Mouse (Mus musculus): ENCODE results near the gene Oxct2a. TPM values are rescaled to one million over a fixed set of nuclear protein-coding genes. Genes with fewer than 3 reads are reported as not detected.
"Not testable (repeated sequence)": the region's sequence is repeated elsewhere in the genome, so short reads cannot be mapped to it uniquely, and the experiment has no call there.

Oxct2a gene
- polyA plus RNA-seq, 1 experiment = 0.24 TPM

DNA sequence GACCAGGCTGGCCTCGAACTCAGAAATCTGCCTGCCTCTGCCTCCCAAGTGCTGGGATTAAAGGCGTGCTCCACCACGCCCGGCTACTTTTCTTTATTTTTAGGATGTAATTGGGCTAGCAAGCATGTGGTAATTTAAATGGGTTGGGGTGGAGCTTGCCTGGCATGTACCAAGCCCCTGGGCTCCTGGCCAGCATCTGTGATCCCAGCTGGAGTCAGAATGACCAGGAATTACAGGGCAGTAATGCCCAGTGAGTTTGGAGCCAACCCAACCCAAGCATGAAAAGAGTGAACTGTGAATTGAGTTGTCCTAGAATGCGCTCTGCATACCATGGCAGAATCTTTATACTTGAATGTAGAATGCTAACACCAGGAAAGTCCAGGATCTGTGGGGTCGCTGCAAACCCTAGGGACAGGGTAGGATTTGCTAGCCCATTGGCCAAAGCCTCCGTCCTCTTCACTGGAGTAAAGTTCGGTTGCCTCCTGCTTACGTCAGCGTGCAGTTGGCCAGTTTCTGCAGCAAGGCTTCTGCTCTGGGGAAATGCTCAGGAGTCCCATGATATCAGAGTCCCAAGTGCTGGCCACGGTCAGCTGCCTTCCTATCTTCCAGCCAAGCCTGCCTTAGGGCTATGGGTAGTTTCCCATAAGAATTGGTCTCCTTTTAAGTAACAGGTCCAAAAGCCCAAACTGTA, 24.3 kb downstream of the Oxct2a start:
- DNase-seq = no peak
- Histone ChIP-seq H3K27ac (ENCODE audit: control insufficient read depth, insufficient read depth, low read length) (no peak overlapping the region), H3K27me3 (ENCODE audit: control insufficient read depth, insufficient read depth, low read length) (no peaks in the 10 kb centered on the region), H3K4me3 (ENCODE audit: control insufficient read depth, insufficient read depth, low read length) (no peak overlapping the region), H3K36me3 (ENCODE audit: control insufficient read depth, insufficient read depth, low read length) (peaks cover 37% of the 10 kb centered on the region), H3K4me1 (replicated peaks; ENCODE audit: control insufficient read depth, insufficient read depth, low read length) (no peaks in the 10 kb centered on the region)
- 97% methylated on average over 11 of the region's 11 CpGs for WGBS
- TF ChIP-seq CTCF (IDR thresholded peaks at IDR 0.05; ENCODE audit: borderline replicate concordance, control insufficient read depth, extremely low read depth, insufficient read depth, low read length, poor library complexity) (no peak), POLR2A (IDR thresholded peaks at IDR 0.05; ENCODE audit: control insufficient read depth, extremely low read depth, insufficient read depth, low read length, poor library complexity) (no peak)

DNA sequence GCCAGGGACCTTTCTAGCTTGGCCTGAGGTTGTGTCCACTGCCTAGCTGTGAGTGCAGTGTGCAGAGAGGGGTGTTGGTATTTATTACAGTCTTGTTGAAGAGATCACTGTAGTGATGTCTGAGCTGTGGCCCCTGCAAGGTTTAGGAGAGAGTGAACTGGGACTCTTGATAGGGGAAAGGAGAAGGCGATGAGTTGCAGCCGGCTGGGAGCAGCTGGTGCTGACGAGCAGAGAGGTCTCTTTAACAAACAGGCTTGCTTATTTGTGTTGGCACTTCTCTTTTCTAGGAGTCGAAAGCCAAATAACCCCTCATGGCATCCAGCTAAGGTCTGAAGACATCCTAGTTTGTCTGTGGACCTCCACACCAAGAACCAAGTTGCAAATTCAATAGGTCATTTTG, 25.2 kb downstream of the Oxct2a start:
- no peak overlapping the region for H3K4me3 ChIP-seq (ENCODE audit: control insufficient read depth, insufficient read depth, low read length)
- no peak for DNase-seq
- no peak for TF ChIP-seq CTCF (IDR thresholded peaks at IDR 0.05; ENCODE audit: borderline replicate concordance, control insufficient read depth, extremely low read depth, insufficient read depth, low read length, poor library complexity)
- peaks cover 46% of the 10 kb centered on the region for H3K36me3 ChIP-seq (ENCODE audit: control insufficient read depth, insufficient read depth, low read length)
- H3K4me1 ChIP-seq (replicated peaks; ENCODE audit: control insufficient read depth, insufficient read depth, low read length) = no peaks in the 10 kb centered on the region
- WGBS = 92% methylated on average over 4 of the region's 4 CpGs
- no peaks in the 10 kb centered on the region for H3K27me3 ChIP-seq (ENCODE audit: control insufficient read depth, insufficient read depth, low read length)
- H3K27ac ChIP-seq (ENCODE audit: control insufficient read depth, insufficient read depth, low read length) = no peak overlapping the region

DNA sequence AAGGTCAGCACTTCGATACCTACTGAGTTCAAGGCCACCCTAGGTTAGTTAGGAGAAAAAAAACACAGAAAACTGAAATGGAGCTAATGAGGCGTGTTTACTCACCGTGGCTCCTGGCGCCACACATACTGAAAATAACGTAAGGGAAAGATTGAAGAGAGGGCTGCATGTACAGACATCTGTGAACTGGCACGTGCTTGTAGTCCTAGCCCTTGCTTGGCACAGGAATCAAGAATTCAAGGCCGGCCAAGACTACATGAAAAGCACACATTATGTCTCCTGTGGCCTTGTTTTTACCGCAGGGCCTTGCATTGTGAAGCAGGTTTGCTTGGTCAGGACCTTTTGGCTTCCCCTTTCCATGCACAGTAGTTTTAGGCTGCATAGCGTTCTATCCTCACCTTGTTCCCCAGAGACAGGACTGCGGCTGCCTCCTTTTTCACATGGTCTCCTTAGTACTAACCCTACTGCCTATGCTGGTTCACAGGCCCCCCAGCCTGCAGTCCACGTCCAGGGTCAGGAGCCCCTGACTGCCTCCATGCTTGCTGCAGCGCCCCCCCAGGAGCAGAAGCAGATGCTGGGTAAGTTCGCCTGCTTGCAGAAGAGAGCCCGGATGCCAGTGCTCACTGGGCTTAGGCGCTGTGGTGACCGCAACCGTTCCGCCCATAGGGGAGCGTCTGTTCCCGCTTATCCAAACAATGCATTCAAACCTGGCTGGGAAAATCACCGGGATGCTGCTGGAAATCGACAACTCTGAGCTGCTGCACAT, 26.1 kb downstream of the Oxct2a start:
- TF ChIP-seq POLR2A (IDR thresholded peaks at IDR 0.05; ENCODE audit: control insufficient read depth, extremely low read depth, insufficient read depth, low read length, poor library complexity) (no peak), CTCF (IDR thresholded peaks at IDR 0.05; ENCODE audit: borderline replicate concordance, control insufficient read depth, extremely low read depth, insufficient read depth, low read length, poor library complexity) (no peak)
- peaks cover 55% of the 10 kb centered on the region for H3K36me3 ChIP-seq (ENCODE audit: control insufficient read depth, insufficient read depth, low read length)
- H3K4me3 ChIP-seq (ENCODE audit: control insufficient read depth, insufficient read depth, low read length) = no peak overlapping the region
- H3K4me1 ChIP-seq (replicated peaks; ENCODE audit: control insufficient read depth, insufficient read depth, low read length) = no peaks in the 10 kb centered on the region
- WGBS = 97% methylated on average over 22 of the region's 22 CpGs
- no peaks in the 10 kb centered on the region for H3K27me3 ChIP-seq (ENCODE audit: control insufficient read depth, insufficient read depth, low read length)
- DNase-seq = no peak
- H3K27ac ChIP-seq (ENCODE audit: control insufficient read depth, insufficient read depth, low read length) = no peak overlapping the region; the same call in 1 of the 2 replicates

DNA sequence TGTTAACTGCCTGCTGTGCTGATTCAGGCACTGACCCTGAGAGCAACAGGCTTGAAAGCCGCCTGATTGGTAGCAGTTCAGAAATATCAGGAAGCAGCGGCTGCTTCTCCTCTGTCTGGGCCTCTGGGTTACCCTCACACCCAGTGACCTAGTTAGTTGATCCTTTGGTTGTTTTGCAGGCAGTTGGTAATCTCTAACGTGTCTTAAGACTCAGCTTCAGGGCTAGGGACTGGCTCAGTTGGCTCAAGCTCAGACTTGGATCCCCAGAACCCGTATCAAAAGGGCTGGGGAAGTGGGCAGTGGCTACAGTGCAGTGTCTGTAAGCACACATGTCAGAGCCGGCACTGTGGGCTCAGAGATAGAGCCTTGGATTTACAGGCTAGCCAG, 27.3 kb downstream of the Oxct2a start:
- H3K27ac ChIP-seq (ENCODE audit: control insufficient read depth, insufficient read depth, low read length) = no peak overlapping the region
- no peak for DNase-seq
- 95% methylated on average over 5 of the region's 5 CpGs for WGBS
- no peaks in the 10 kb centered on the region for H3K27me3 ChIP-seq (ENCODE audit: control insufficient read depth, insufficient read depth, low read length)
- H3K36me3 ChIP-seq (ENCODE audit: control insufficient read depth, insufficient read depth, low read length) = peaks cover 63% of the 10 kb centered on the region
- H3K4me1 ChIP-seq (replicated peaks; ENCODE audit: control insufficient read depth, insufficient read depth, low read length) = no peaks in the 10 kb centered on the region
- TF ChIP-seq CTCF (IDR thresholded peaks at IDR 0.05; ENCODE audit: borderline replicate concordance, control insufficient read depth, extremely low read depth, insufficient read depth, low read length, poor library complexity) = no peak
- TF ChIP-seq POLR2A (IDR thresholded peaks at IDR 0.05; ENCODE audit: control insufficient read depth, extremely low read depth, insufficient read depth, low read length, poor library complexity) = no peak
- H3K4me3 ChIP-seq (ENCODE audit: control insufficient read depth, insufficient read depth, low read length) = no peak overlapping the region

DNA sequence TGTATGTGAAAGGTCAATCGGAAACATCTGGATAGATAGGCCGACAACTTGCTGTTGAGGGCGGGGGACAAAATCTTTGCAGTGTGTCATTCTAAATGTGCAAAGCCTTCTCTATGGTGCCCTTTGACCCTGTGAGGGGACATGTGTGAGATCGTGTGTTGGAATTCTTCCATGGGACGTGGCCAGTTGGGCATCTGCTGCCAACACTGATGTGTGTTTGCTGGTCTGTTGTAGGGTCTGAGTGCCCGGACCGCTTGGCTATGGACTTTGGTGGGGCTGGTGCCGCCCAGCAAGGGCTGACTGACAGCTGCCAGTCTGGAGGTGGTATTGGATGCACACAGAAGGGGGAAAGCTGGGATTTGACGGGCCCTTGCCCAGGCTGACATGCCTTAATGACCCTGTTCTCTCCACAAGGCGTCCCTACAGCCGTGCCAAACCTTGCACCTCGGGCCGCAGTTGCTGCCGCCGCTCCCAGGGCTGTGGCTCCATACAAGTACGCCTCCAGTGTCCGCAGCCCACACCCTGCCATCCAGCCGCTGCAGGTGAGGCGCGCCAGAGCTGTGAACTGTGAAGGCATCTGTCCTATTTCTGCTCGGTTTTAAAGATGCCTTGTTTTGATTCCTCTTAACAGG, 27.8 kb downstream of the Oxct2a start:
- H3K36me3 ChIP-seq (ENCODE audit: control insufficient read depth, insufficient read depth, low read length) = peaks cover 68% of the 10 kb centered on the region
- H3K27me3 ChIP-seq (ENCODE audit: control insufficient read depth, insufficient read depth, low read length) = no peaks in the 10 kb centered on the region
- TF ChIP-seq CTCF (IDR thresholded peaks at IDR 0.05; ENCODE audit: borderline replicate concordance, control insufficient read depth, extremely low read depth, insufficient read depth, low read length, poor library complexity) (no peak), POLR2A (IDR thresholded peaks at IDR 0.05; ENCODE audit: control insufficient read depth, extremely low read depth, insufficient read depth, low read length, poor library complexity) (no peak)
- H3K27ac ChIP-seq (ENCODE audit: control insufficient read depth, insufficient read depth, low read length) = no peak overlapping the region
- no peaks in the 10 kb centered on the region for H3K4me1 ChIP-seq (replicated peaks; ENCODE audit: control insufficient read depth, insufficient read depth, low read length)
- H3K4me3 ChIP-seq (ENCODE audit: control insufficient read depth, insufficient read depth, low read length) = no peak overlapping the region
- no peak for DNase-seq
- 95% methylated on average over 21 of the region's 21 CpGs for WGBS

DNA sequence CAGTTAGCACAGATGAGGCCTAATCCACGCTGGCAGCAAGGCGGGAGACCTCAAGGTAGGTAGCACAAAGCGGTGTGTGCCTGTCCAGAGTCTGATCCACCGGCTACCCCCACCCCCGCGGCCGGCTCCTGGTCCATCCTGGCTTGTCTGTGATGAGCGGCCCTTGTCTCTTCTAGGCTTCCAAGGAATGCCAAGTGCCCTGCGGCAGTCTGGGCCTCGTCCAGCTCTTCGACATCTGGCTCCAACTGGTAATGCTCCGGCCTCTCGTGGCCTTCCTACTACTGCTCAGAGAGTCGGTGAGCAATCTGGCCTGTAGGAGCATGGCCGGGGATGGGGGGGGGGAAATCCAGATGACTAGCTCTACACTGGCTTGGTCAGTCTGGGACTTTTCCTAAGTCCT, 28.4 kb downstream of the Oxct2a start:
- not testable (repeated sequence) for H3K4me1 ChIP-seq (replicated peaks; ENCODE audit: control insufficient read depth, insufficient read depth, low read length); DNase-seq; H3K4me3 ChIP-seq (ENCODE audit: control insufficient read depth, insufficient read depth, low read length); H3K27ac ChIP-seq (ENCODE audit: control insufficient read depth, insufficient read depth, low read length); H3K27me3 ChIP-seq (ENCODE audit: control insufficient read depth, insufficient read depth, low read length)
- peaks cover 75% of the 10 kb centered on the region for H3K36me3 ChIP-seq (ENCODE audit: control insufficient read depth, insufficient read depth, low read length)
- 95% methylated on average over 15 of the region's 15 CpGs for WGBS
